Mouse (Mus musculus) limb, embryonic 14.5 days (tissue): ENCODE measurements around the gene Muc13. TPM values are rescaled to one million over a fixed set of nuclear protein-coding genes. Genes with fewer than 3 reads are reported as not detected.

ENCODE experiments used
- ATAC-seq: fragments of 200-750 bp; cut with Nextera tagmentation; 2 replicates; pipeline ENCODE4 v1.8.0; 2017; ENCODE audit warnings: low read depth, moderate number of reproducible peaks, moderate TSS enrichment; ENCODE audit not compliant: low FRiP score
- DNase-seq: peaks from one replicate; pipeline ENCODE4 v3.0.0-alpha.2; 2015; ENCODE audit warnings: low spot score
- H3K27ac ChIP-seq: fragments of 300-500 bp; sonication (generic); replicated peaks from 2 replicates; pipeline ENCODE4 v1.5.1; 2014; ENCODE audit warnings: low read depth, mild to moderate bottlenecking, low read length, moderate library complexity, mixed read lengths
- H3K27me3 ChIP-seq: fragments of 300-500 bp; sonication (generic); 2 replicates; pipeline ENCODE4 v1.6.1; 2014; ENCODE audit warnings: low read length, mixed read lengths; ENCODE audit not compliant: control insufficient read depth, insufficient read depth
- H3K36me3 ChIP-seq: fragments of 300-500 bp; sonication (generic); 2 replicates; pipeline ENCODE4 v1.6.1; 2014; ENCODE audit warnings: mild to moderate bottlenecking, low read length, moderate library complexity, mixed read lengths; ENCODE audit not compliant: control insufficient read depth, insufficient read depth
- H3K4me1 ChIP-seq: fragments of 300-500 bp; sonication (generic); 2 replicates; pipeline ENCODE4 v1.6.1; 2014; ENCODE audit warnings: antibody characterized with exemption, low read length, mixed read lengths; ENCODE audit not compliant: control insufficient read depth, insufficient read depth
- H3K4me2 ChIP-seq: fragments of 300-500 bp; sonication (generic); replicated peaks from 2 replicates; pipeline ENCODE4 v1.6.1; 2014; ENCODE audit warnings: low read depth, mild to moderate bottlenecking, low read length, moderate library complexity; ENCODE audit not compliant: severe bottlenecking
- H3K4me3 ChIP-seq: fragments of 300-500 bp; sonication (generic); replicated peaks from 2 replicates; pipeline ENCODE4 v1.5.1; 2014; ENCODE audit warnings: low read length
- H3K9ac ChIP-seq: fragments of 300-500 bp; sonication (generic); 2 replicates; pipeline ENCODE4 v1.6.1; 2014; ENCODE audit warnings: mild to moderate bottlenecking, low read depth, low read length, moderate library complexity; ENCODE audit not compliant: severe bottlenecking
- H3K9me3 ChIP-seq: fragments of 300-500 bp; sonication (generic); 2 replicates; pipeline ENCODE4 v1.6.1; 2016; ENCODE audit warnings: low read length; ENCODE audit not compliant: control insufficient read depth
- POLR2A ChIP-seq: fragments of 200-500 bp; IDR thresholded peaks from 2 replicates; pipeline ENCODE4 v1.8.0; 2012; ENCODE audit warnings: inconsistent platforms, mild to moderate bottlenecking, moderate library complexity, borderline replicate concordance; ENCODE audit not compliant: insufficient read depth, insufficient read length; ENCODE audit errors: extremely low read depth
- WGBS: fragments of 180-500 bp; shearing (Covaris S2); extraction: QIAGEN DNeasy Blood & Tissue Kit; methylation state at CpG from one replicate; pipeline ENCODE4 v1.1.7; 2014; 5-methylcytosine and 5-hydroxymethylcytosine counted together
- polyA plus RNA-seq, 2 experiments: library from polyadenylated mRNA; depleted of rRNA in 1 of 2; stranded (reverse) in 1 of 2; unstranded in 1 of 2; fragments of >200 nt; fragmentation: Nextera tagmentation in 1 of 2; extraction: Ambion mirVana in 1 of 2; gene quantifications; 2 replicates each; pipeline versions ENCODE4 v1.2.1 to v1.2.3; 2012 to 2014

Muc13 gene
- polyA plus RNA-seq, 2 experiments: 0.12 to 0.25 TPM

GRCm38 (mm10) chr16:33858766-33859165, 64.9 kb downstream of the Muc13 start:
- Histone ChIP-seq H3K27me3 (no peaks in the 10 kb centered on the region), H3K4me2 (no peak overlapping the region), H3K9ac (no peak overlapping the region), H3K9me3 (no peaks in the 10 kb centered on the region), H3K36me3 (no peaks in the 10 kb centered on the region; the same call in 1 of the 2 replicates), H3K27ac (no peak overlapping the region), H3K4me1 (0 out of 2 replicates have a peak, but pooled peaks cover 2% of the 10 kb centered on the region), H3K4me3 (no peak overlapping the region)
- DNase-seq: no peak
- no peak for ATAC-seq
- WGBS: 93% methylated on average over 2 of the region's 2 CpGs
- no peak for TF ChIP-seq POLR2A

GRCm38 (mm10) chr16:33859380-33859779, 65.5 kb downstream of the Muc13 start:
- DNase-seq (no peak), ATAC-seq (no peak)
- Histone ChIP-seq H3K36me3 (no peaks in the 10 kb centered on the region), H3K9ac (no peak overlapping the region), H3K4me3 (no peak overlapping the region), H3K27ac (no peak overlapping the region), H3K9me3 (no peaks in the 10 kb centered on the region), H3K27me3 (no peaks in the 10 kb centered on the region), H3K4me1 (0 out of 2 replicates have a peak, but pooled peaks cover 2% of the 10 kb centered on the region), H3K4me2 (no peak overlapping the region)
- no peak for TF ChIP-seq POLR2A
- 53% methylated on average over 5 of the region's 5 CpGs for WGBS

GRCm38 (mm10) chr16:33859988-33860700, 66.3 kb downstream of the Muc13 start:
- no peak for ATAC-seq
- no peak for DNase-seq
- Histone ChIP-seq H3K27me3 (no peaks in the 10 kb centered on the region), H3K36me3 (no peaks in the 10 kb centered on the region), H3K9me3 (no peaks in the 10 kb centered on the region), H3K27ac (no peak overlapping the region), H3K4me2 (no peak overlapping the region), H3K9ac (no peak overlapping the region), H3K4me1 (0 out of 2 replicates have a peak, but pooled peaks cover 2% of the 10 kb centered on the region), H3K4me3 (no peak overlapping the region)
- no peak for TF ChIP-seq POLR2A
- 44% methylated on average over 13 of the region's 14 CpGs for WGBS

- no peak overlapping the region for H3K27ac ChIP-seq
- H3K27me3 ChIP-seq: no peaks in the 10 kb centered on the region
- TF ChIP-seq POLR2A: no peak
- DNase-seq: no peak
- no peaks in the 10 kb centered on the region for H3K9me3 ChIP-seq
- WGBS: 88% methylated on average over 4 of the region's 4 CpGs
- no peak for ATAC-seq
- H3K9ac ChIP-seq: no peak overlapping the region
- H3K4me3 ChIP-seq: no peak overlapping the region
- H3K4me1 ChIP-seq: 0 out of 2 replicates have a peak, but pooled peaks cover 2% of the 10 kb centered on the region
- 0 out of 2 replicates have a peak, but pooled peaks cover 5% of the 10 kb centered on the region for H3K36me3 ChIP-seq
- H3K4me2 ChIP-seq: no peak overlapping the region
These were observed 68.6 kb downstream of the Muc13 start for GRCm38 (mm10) chr16:33862406-33862805.

GRCm38 (mm10) chr16:33863208-33863751, 69.4 kb downstream of the Muc13 start:
- 62% methylated on average over 5 of the region's 5 CpGs for WGBS
- H3K36me3 ChIP-seq: 0 out of 2 replicates have a peak, but pooled peaks cover 5% of the 10 kb centered on the region
- H3K27ac ChIP-seq: no peak overlapping the region
- no peak for DNase-seq
- H3K4me2 ChIP-seq: no peak overlapping the region
- no peak for ATAC-seq
- H3K9me3 ChIP-seq: no peaks in the 10 kb centered on the region
- TF ChIP-seq POLR2A: no peak
- no peak overlapping the region for H3K9ac ChIP-seq
- no peaks in the 10 kb centered on the region for H3K27me3 ChIP-seq
- H3K4me3 ChIP-seq: no peak overlapping the region
- 0 out of 2 replicates have a peak, but pooled peaks cover 2% of the 10 kb centered on the region for H3K4me1 ChIP-seq

Other genes with a start within 250 kb of the Muc13 start
- gene Heg1, start 109.7 kb upstream of the Muc13 start, polyA plus RNA-seq (2012; rRNA removed): 22.0 and 27.8 TPM in 2 replicates
- gene Heg1, start 109.7 kb upstream of the Muc13 start, polyA plus RNA-seq (2014; fragmentation: Nextera tagmentation; extraction: Ambion mirVana): 20.7 and 20.8 TPM in 2 replicates
- gene Itgb5, start 35.6 kb downstream of the Muc13 start, polyA plus RNA-seq (2012; rRNA removed): 117 and 123 TPM in 2 replicates
- gene Itgb5, start 35.6 kb downstream of the Muc13 start, polyA plus RNA-seq (2014; fragmentation: Nextera tagmentation; extraction: Ambion mirVana): 107 and 108 TPM in 2 replicates
- gene Umps, start 173.0 kb downstream of the Muc13 start, polyA plus RNA-seq (2012; rRNA removed): 25.8 and 31.7 TPM in 2 replicates
- gene Umps, start 173.0 kb downstream of the Muc13 start, polyA plus RNA-seq (2014; fragmentation: Nextera tagmentation; extraction: Ambion mirVana): 50.6 and 52.6 TPM in 2 replicates